Mouse (Mus musculus): ENCODE results near the gene Slc25a13.

- TF ChIP-seq MAFK (IDR thresholded peaks at IDR 0.05; ENCODE audit: borderline replicate concordance, low read depth, low read length) (no peak), CTCF (IDR thresholded peaks at IDR 0.05 in 2 of 3, conservative IDR thresholded peaks at IDR 0.05 in 1 of 3; ENCODE audit: control insufficient read depth in 1 of 3, insufficient read depth in 1 of 3, low read depth in 2 of 3, low read length in 3 of 3, poor library complexity in 1 of 3, severe bottlenecking in 1 of 3) (no peak), USF2 (IDR thresholded peaks at IDR 0.05; ENCODE audit: borderline replicate concordance in 1 of 2, insufficient read depth in 1 of 2, low read depth in 1 of 2, low read length in 2 of 2) (no peak), ELF1 (IDR thresholded peaks at IDR 0.05; ENCODE audit: low read depth, low read length) (no peak), POLR2A (IDR thresholded peaks at IDR 0.05; ENCODE audit: control insufficient read depth in 1 of 2, insufficient read depth in 1 of 2, low read depth in 1 of 2, low read length in 2 of 2, poor library complexity in 1 of 2) (no peak), EP300 (IDR thresholded peaks at IDR 0.05; ENCODE audit: low read depth in 1 of 2, low read length in 2 of 2) (no peak), BHLHE40 (IDR thresholded peaks at IDR 0.05; ENCODE audit: borderline replicate concordance, low read depth, low read length) (no peak)
These were observed 19.9 kb upstream of the Slc25a13 start for GRCm38 (mm10) chr6:6236788-6237298.
